Mouse (Mus musculus): ENCODE data around the gene Gm7849. TPM values are rescaled to one million over a fixed set of nuclear protein-coding genes. Genes with fewer than 3 reads are reported as not detected.
"Not testable (repeated sequence)": the region's sequence is repeated elsewhere in the genome, so short reads cannot be mapped to it uniquely, and the experiment has no call there.

The Gm7849 gene
- polyA plus RNA-seq (2015; fragmentation: Nextera tagmentation; extraction: Ambion mirVana), result not detected in 2 replicates

- not testable (repeated sequence) for H3K9me3 ChIP-seq (replicated peaks); H3K27ac ChIP-seq (replicated peaks); H3K4me2 ChIP-seq; H3K27me3 ChIP-seq; H3K4me3 ChIP-seq (replicated peaks); H3K36me3 ChIP-seq (replicated peaks); H3K4me1 ChIP-seq (replicated peaks); ATAC-seq (ENCODE audit: insufficient read depth); H3K9ac ChIP-seq
- WGBS (ENCODE audit: insufficient replicate concordance), result no CpG with 5 or more reads among the region's 1 CpGs
Measured at GRCm38 (mm10) chr8:21456460-21456859, at the start of gene Gm7849. Gm7849 (minus strand) TSS chr8:21456560.

GRCm38 (mm10) chr8:21427111-21427510 lies 29.2 kb downstream of the Gm7849 start, which contains the start of gene Defa36:
Defa36 (plus strand) TSS chr8:21427411.
- H3K4me3 ChIP-seq (replicated peaks); H3K9me3 ChIP-seq (replicated peaks); H3K27me3 ChIP-seq; H3K4me2 ChIP-seq; H3K36me3 ChIP-seq (replicated peaks); H3K9ac ChIP-seq; ATAC-seq (ENCODE audit: insufficient read depth); H3K4me1 ChIP-seq (replicated peaks); H3K27ac ChIP-seq (replicated peaks): not testable (repeated sequence)
- no CpG with 5 or more reads among the region's 1 CpGs for WGBS (ENCODE audit: insufficient replicate concordance)

Other genes starting within 250 kb of the Gm7849 start
- gene Gm15292, start 206.8 kb downstream of the Gm7849 start, polyA plus RNA-seq (2015; fragmentation: Nextera tagmentation; extraction: Ambion mirVana), result not detected in 2 replicates
- gene Defa27, start 141.0 kb downstream of the Gm7849 start, polyA plus RNA-seq (2015; fragmentation: Nextera tagmentation; extraction: Ambion mirVana), result not detected in 2 replicates
- not detected in 2 replicates for gene Defa29, start 129.5 kb downstream of the Gm7849 start, polyA plus RNA-seq (2015; fragmentation: Nextera tagmentation; extraction: Ambion mirVana)
- not detected in 2 replicates for gene Defa2, start 78.0 kb downstream of the Gm7849 start, polyA plus RNA-seq (2015; fragmentation: Nextera tagmentation; extraction: Ambion mirVana)
- gene Defa33, start 64.7 kb downstream of the Gm7849 start, polyA plus RNA-seq (2015; fragmentation: Nextera tagmentation; extraction: Ambion mirVana), result not detected in 2 replicates
- gene Defa36, start 29.1 kb downstream of the Gm7849 start, polyA plus RNA-seq (2015; fragmentation: Nextera tagmentation; extraction: Ambion mirVana), result not detected in 2 replicates
- not detected in 2 replicates for gene Defa20, start 52.7 kb upstream of the Gm7849 start, polyA plus RNA-seq (2015; fragmentation: Nextera tagmentation; extraction: Ambion mirVana)
- gene Defa32, start 72.5 kb upstream of the Gm7849 start, polyA plus RNA-seq (2015; fragmentation: Nextera tagmentation; extraction: Ambion mirVana), result not detected in 2 replicates
- not detected in 2 replicates for gene Defa37, start 108.8 kb upstream of the Gm7849 start, polyA plus RNA-seq (2015; fragmentation: Nextera tagmentation; extraction: Ambion mirVana)
- gene Defa28, start 126.4 kb upstream of the Gm7849 start, polyA plus RNA-seq (2015; fragmentation: Nextera tagmentation; extraction: Ambion mirVana), result not detected in 2 replicates
- gene Gm7861, start 137.9 kb upstream of the Gm7849 start, polyA plus RNA-seq (2015; fragmentation: Nextera tagmentation; extraction: Ambion mirVana), result not detected in 2 replicates
- gene Defa26, start 161.6 kb upstream of the Gm7849 start, polyA plus RNA-seq (2015; fragmentation: Nextera tagmentation; extraction: Ambion mirVana), result not detected in 2 replicates
- gene Defa17, start 199.2 kb upstream of the Gm7849 start, polyA plus RNA-seq (2015; fragmentation: Nextera tagmentation; extraction: Ambion mirVana), result not detected in 2 replicates
- not detected in 2 replicates for gene Defa34, start 209.2 kb upstream of the Gm7849 start, polyA plus RNA-seq (2015; fragmentation: Nextera tagmentation; extraction: Ambion mirVana)
- gene AY761184, start 247.1 kb upstream of the Gm7849 start, polyA plus RNA-seq (2015; fragmentation: Nextera tagmentation; extraction: Ambion mirVana), result not detected in 2 replicates